ENCODE assay signal across 21 mouse cellular contexts in genomic region chr15:77952921-77953320, GRCm38 (mm10). TPM values are rescaled to one million over a fixed set of nuclear protein-coding genes. Genes with fewer than 3 reads are reported as not detected.
DNase-seq lines count a peak whose midpoint lies in the region; ATAC-seq lines count a peak whose summit lies in the region.
"Had no signal": no experiment of that assay in that cellular context is flagged by ENCODE, and none has a peak within 500 bp of the region (broad histone marks: within the 10 kb centered on the region; RNA-seq: fewer than 3 reads in every experiment).

No protein-coding gene starts in this region.

- no peaks in the 10 kb centered on the region for H3K36me3 ChIP-seq in liver, embryonic 11.5 days (ENCODE audit: control insufficient read depth, insufficient read depth, low read length)
- 0 out of 2 replicates have a peak, but pooled peaks cover 3% of the 10 kb centered on the region for H3K36me3 ChIP-seq in liver, embryonic 12.5 days
- H3K36me3 ChIP-seq: heart, embryonic 15.5 days had no signal

- no peaks in the 10 kb centered on the region for H3K9me3 ChIP-seq in liver, embryonic 11.5 days (ENCODE audit: control insufficient read depth, low read length)
- no peaks in the 10 kb centered on the region for H3K9me3 ChIP-seq in liver, embryonic 12.5 days (replicated peaks)
- H3K9me3 ChIP-seq: embryonic facial prominence, embryonic 12.5 days; heart, embryonic 15.5 days; hindbrain, embryonic 10.5 days; hindbrain, embryonic 15.5 days had no signal

- H3K9ac ChIP-seq in liver, embryonic 11.5 days (ENCODE audit: low read depth, low read length): no peak overlapping the region
- no peak overlapping the region for H3K9ac ChIP-seq in liver, embryonic 12.5 days
- H3K9ac ChIP-seq: embryonic facial prominence, embryonic 12.5 days; heart, embryonic 15.5 days; hindbrain, embryonic 15.5 days had no signal

- H3K4me1 ChIP-seq in liver, embryonic 11.5 days (replicated peaks; ENCODE audit: control insufficient read depth, insufficient read depth, low read length): peaks cover 13% of the 10 kb centered on the region
- peaks cover 27% of the 10 kb centered on the region for H3K4me1 ChIP-seq in liver, embryonic 12.5 days

- WGBS in liver, embryonic 11.5 days: 79% methylated on average over 3 of the region's 3 CpGs
- 73% methylated on average over 3 of the region's 3 CpGs for WGBS in liver, embryonic 12.5 days (ENCODE audit: insufficient replicate concordance)

- no peak for DNase-seq in cerebellum, postnatal 4 days (ENCODE audit: low spot score in 2 of 2)
- peak; percentile 83 for DNase-seq in cerebellum, adult 11-12 months
- DNase-seq in cerebellum, adult 9-10 months: peak; percentile 87
- DNase-seq in cerebellum, postnatal 25 days: peak; percentile 79 to 85
- DNase-seq in liver, embryonic 11.5 days (ENCODE audit: low spot score): no peak
- no peak for DNase-seq in left cerebral cortex, adult 9 months (ENCODE audit: low spot score in 2 of 2)
- DNase-seq: adrenal gland, adult 8-10 months; adrenal gland, postnatal 36 days; B cell, adult 2 months; heart, adult 2 months; kidney, adult 2 months had no signal

- ATAC-seq in cerebellum, adult (ENCODE audit: insufficient number of reproducible peaks, low FRiP score, low TSS enrichment): peak; percentile 46; the same call in 1 of the 2 replicates
- no peak for ATAC-seq in liver, embryonic 11.5 days (replicated peaks; ENCODE audit: low FRiP score)
- no peak for ATAC-seq in liver, embryonic 12.5 days
- ATAC-seq: CD4-positive, CD25-positive, alpha-beta regulatory T cell, adult 4 months; forebrain, embryonic 14.5 days; intestine, embryonic 16.5 days had no signal

- no peak overlapping the region for H3K4me2 ChIP-seq in liver, embryonic 11.5 days
- H3K4me2 ChIP-seq in liver, embryonic 12.5 days: no peak overlapping the region
- H3K4me2 ChIP-seq: embryonic facial prominence, embryonic 12.5 days; heart, embryonic 11.5 days; heart, embryonic 15.5 days had no signal

- no peak overlapping the region for H3K27ac ChIP-seq in liver, embryonic 11.5 days (ENCODE audit: low read depth, low read length)
- H3K27ac ChIP-seq in liver, embryonic 12.5 days: no peak overlapping the region
- H3K27ac ChIP-seq: embryonic facial prominence, embryonic 12.5 days; heart, adult 2 months; heart, embryonic 15.5 days; hindbrain, embryonic 10.5 days; hindbrain, embryonic 15.5 days had no signal

- peaks cover 14% of the 10 kb centered on the region for H3K27me3 ChIP-seq in liver, embryonic 11.5 days (replicated peaks; ENCODE audit: control insufficient read depth, insufficient read depth, low read length)
- peaks cover 50% of the 10 kb centered on the region for H3K27me3 ChIP-seq in liver, embryonic 12.5 days (replicated peaks)
- H3K27me3 ChIP-seq: hindbrain, embryonic 15.5 days had no signal

- no peak overlapping the region for H3K4me3 ChIP-seq in liver, embryonic 11.5 days (ENCODE audit: low read depth, low read length)
- no peak overlapping the region for H3K4me3 ChIP-seq in liver, embryonic 12.5 days
- H3K4me3 ChIP-seq: embryonic facial prominence, embryonic 12.5 days; heart, adult 2 months; heart, embryonic 15.5 days; hindbrain, embryonic 10.5 days; hindbrain, embryonic 15.5 days had no signal

RNA-seq across cellular contexts. Expression of gene Foxred2, which starts 3.6 kb away (rescaled TPM):
- 3.3 and 3.6 TPM in 2 replicates for polyA plus RNA-seq in liver, embryonic 11.5 days (2014; fragmentation: Nextera tagmentation; extraction: Ambion mirVana)
- polyA plus RNA-seq in liver, embryonic 12.5 days (2016; fragmentation: Nextera tagmentation; extraction: Ambion mirVana): 1.3 and 1.7 TPM in 2 replicates

RNA-seq across cellular contexts. Expression of gene Eif3d, which starts 17.7 kb away (rescaled TPM):
- 327 and 368 TPM in 2 replicates for polyA plus RNA-seq in liver, embryonic 11.5 days (2014; fragmentation: Nextera tagmentation; extraction: Ambion mirVana)
- polyA plus RNA-seq in liver, embryonic 12.5 days (2016; fragmentation: Nextera tagmentation; extraction: Ambion mirVana): 257 and 271 TPM in 2 replicates

RNA-seq across cellular contexts. Expression of gene Txn2, which starts 24.1 kb away (rescaled TPM):
- polyA plus RNA-seq in liver, embryonic 11.5 days (2014; fragmentation: Nextera tagmentation; extraction: Ambion mirVana): 377 and 390 TPM in 2 replicates
- 239 and 249 TPM in 2 replicates for polyA plus RNA-seq in liver, embryonic 12.5 days (2016; fragmentation: Nextera tagmentation; extraction: Ambion mirVana)

Comparison
In these comparisons a context has a peak if more than half of its experiments do, and no peak if none do; other contexts are left out.
1. DNase-seq: peak in cerebellum, adult 11-12 months (single experiment), cerebellum, adult 9-10 months (single experiment) and cerebellum, postnatal 25 days (2 of 2); none in cerebellum, postnatal 4 days (0 of 2), liver, embryonic 11.5 days (single experiment) and left cerebral cortex, adult 9 months (0 of 2).